Mouse (Mus musculus): ENCODE measurements at regions not wholly inside any gene's neighbourhood (a gene's known extent, or its start where the extent isn't known, plus 50 kb on each side); places are given as distances from the start of the nearest gene placed in this dataset.
A peak's percentile ranks its signal among the peaks of the same experiment; 100 is the strongest.
"Not testable (repeated sequence)": the region's sequence is repeated elsewhere in the genome, so short reads cannot be mapped to it uniquely, and the experiment has no call there.

GRCm38 (mm10) chr8:97251458-97251865 lies 1363.1 kb upstream of the Got2 start:
- no peak for DNase-seq (ENCODE audit: low spot score)

GRCm38 (mm10) chr8:97234551-97235107 lies 1346.3 kb upstream of the Got2 start:
- no peak for DNase-seq (ENCODE audit: low spot score)

GRCm38 (mm10) chr8:97232619-97233376 lies 1344.5 kb upstream of the Got2 start:
- DNase-seq (ENCODE audit: low spot score) = peak; percentile 24

- no peak for DNase-seq (ENCODE audit: low spot score)
Measured at GRCm38 (mm10) chr8:97231652-97232051, 1343.3 kb upstream of the Got2 start.

- no peak for DNase-seq (ENCODE audit: low spot score)
Measured at GRCm38 (mm10) chr8:97191806-97192205, 1303.5 kb upstream of the Got2 start.

GRCm38 (mm10) chr8:97183831-97184230 lies 1295.5 kb upstream of the Got2 start:
- not testable (repeated sequence) for DNase-seq (ENCODE audit: low spot score)

GRCm38 (mm10) chr8:97182456-97182855 lies 1294.1 kb upstream of the Got2 start:
- not testable (repeated sequence) for DNase-seq (ENCODE audit: low spot score)

All from embryo, embryonic 10.5 days (tissue).